Mouse (Mus musculus) midbrain, embryonic 14.5 days (tissue): Measurements from ENCODE around the gene Mien1. TPM values are rescaled to one million over a fixed set of nuclear protein-coding genes. Genes with fewer than 3 reads are reported as not detected.

Source experiments
- ATAC-seq: fragments of 200-750 bp; cut with Nextera tagmentation; 2 replicates; pipeline ENCODE4 v1.8.0; 2017; ENCODE audit warnings: moderate number of reproducible peaks, moderate library complexity; ENCODE audit not compliant: low FRiP score, low TSS enrichment
- DNase-seq: peaks from one replicate; pipeline ENCODE4 v3.0.0-alpha.2; 2015
- H3K27ac ChIP-seq: fragments of 300-500 bp; sonication (generic); replicated peaks from 2 replicates; pipeline ENCODE4 v1.5.1; 2014; ENCODE audit warnings: mild to moderate bottlenecking, low read depth, low read length, moderate library complexity
- H3K27me3 ChIP-seq: fragments of 300-500 bp; sonication (generic); 2 replicates; pipeline ENCODE4 v1.6.1; 2014; ENCODE audit warnings: low read length, control low read depth, mixed read lengths; ENCODE audit not compliant: control insufficient read depth, insufficient read depth
- H3K36me3 ChIP-seq: fragments of 300-500 bp; sonication (generic); 2 replicates; pipeline ENCODE4 v1.6.1; 2014; ENCODE audit warnings: low read length, control low read depth; ENCODE audit not compliant: control insufficient read depth, insufficient read depth
- H3K4me1 ChIP-seq: fragments of 300-500 bp; sonication (generic); 2 replicates; pipeline ENCODE4 v1.6.1; 2014; ENCODE audit warnings: mild to moderate bottlenecking, antibody characterized with exemption, low read length, control low read depth; ENCODE audit not compliant: control insufficient read depth, insufficient read depth
- H3K4me2 ChIP-seq: fragments of 300-500 bp; sonication (generic); 2 replicates; pipeline ENCODE4 v1.6.1; 2014; ENCODE audit warnings: mild to moderate bottlenecking, low read length, moderate library complexity
- H3K4me3 ChIP-seq: fragments of 300-500 bp; sonication (generic); replicated peaks from 2 replicates; pipeline ENCODE4 v1.5.1; 2014; ENCODE audit warnings: low read depth, low read length
- H3K9ac ChIP-seq: fragments of 300-500 bp; sonication (generic); replicated peaks from 2 replicates; pipeline ENCODE4 v1.6.1; 2014; ENCODE audit warnings: mild to moderate bottlenecking, low read length, moderate library complexity
- H3K9me3 ChIP-seq: fragments of 300-500 bp; sonication (generic); 2 replicates; pipeline ENCODE4 v1.6.1; 2016; ENCODE audit warnings: low read length, control low read depth, mixed read lengths; ENCODE audit not compliant: control insufficient read depth
- WGBS: fragments of 180-500 bp; shearing (Covaris S2); extraction: QIAGEN DNeasy Blood & Tissue Kit; methylation state at CpG from one replicate; pipeline ENCODE4 v1.1.7; 2014; 5-methylcytosine and 5-hydroxymethylcytosine counted together
- polyA plus RNA-seq: library from polyadenylated mRNA; unstranded; fragments of >200 nt; fragmentation: Nextera tagmentation; extraction: Ambion mirVana; gene quantifications from 2 replicates; pipeline ENCODE4 v1.2.1, GENCODE M21; 2014

The Mien1 gene
- polyA plus RNA-seq, 1 experiment from 2014 or later, result 225 TPM

DNA sequence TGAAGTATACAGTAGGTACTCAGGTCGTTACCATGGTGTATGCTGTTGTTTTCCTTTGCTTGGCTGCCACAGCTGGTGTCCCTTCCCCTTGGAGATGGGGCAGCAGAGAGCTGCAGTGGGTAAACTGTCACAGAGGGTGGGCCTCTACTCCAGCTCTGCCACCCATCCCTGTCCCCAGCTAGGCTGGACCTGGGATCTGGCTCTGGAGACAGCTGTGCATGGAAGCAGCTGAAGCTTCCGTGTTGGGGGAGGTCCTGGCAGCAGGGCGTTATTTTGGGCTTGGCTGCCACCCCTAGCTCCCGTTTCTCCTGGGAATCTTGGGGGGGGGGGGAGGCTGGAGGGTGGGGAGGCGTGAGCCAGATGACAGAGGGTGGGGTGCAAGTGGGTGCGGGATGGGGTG, 20.5 kb downstream of the Mien1 start:
- Histone ChIP-seq H3K9ac (no peak overlapping the region), H3K27me3 (no peaks in the 10 kb centered on the region)
- ATAC-seq, result no peak

DNA sequence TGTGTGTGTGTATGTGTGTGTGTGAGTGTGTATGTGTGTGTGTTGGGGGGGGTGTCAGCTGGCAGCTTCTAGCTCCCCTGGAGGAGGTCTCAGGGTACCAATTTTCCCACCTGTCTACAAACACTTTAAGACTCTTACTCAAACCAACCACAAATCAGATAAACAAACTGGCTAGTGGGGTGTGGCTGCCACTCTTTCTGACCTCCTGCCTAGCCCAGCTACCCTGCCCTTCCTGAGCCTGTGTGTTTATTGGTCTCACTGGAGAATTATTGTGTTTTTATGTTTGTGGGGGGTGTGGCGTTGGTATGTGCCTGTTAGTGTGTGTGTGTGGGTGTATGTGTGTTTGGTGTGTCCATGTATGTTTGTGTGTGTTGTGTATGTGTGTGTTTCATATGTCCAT, 21.7 kb downstream of the Mien1 start:
- no peak overlapping the region for H3K4me2 ChIP-seq
- H3K9me3 ChIP-seq, result no peaks in the 10 kb centered on the region
- no peak for ATAC-seq
- WGBS, result 95% methylated on average over 1 of the region's 1 CpGs
- H3K27ac ChIP-seq, result no peak overlapping the region
- no peaks in the 10 kb centered on the region for H3K36me3 ChIP-seq
- peaks cover 13% of the 10 kb centered on the region; the same call in 1 of the 2 replicates for H3K4me1 ChIP-seq
- no peak overlapping the region for H3K4me3 ChIP-seq
- DNase-seq, result no peak
- peaks cover 11% of the 10 kb centered on the region for H3K27me3 ChIP-seq
- H3K9ac ChIP-seq, result no peak overlapping the region

More for the DNA sequence above, 20.5 kb downstream of the Mien1 start:
- Histone ChIP-seq H3K4me3 (no peak overlapping the region), H3K27ac (no peak overlapping the region), H3K36me3 (no peaks in the 10 kb centered on the region), H3K4me1 (peaks cover 7% of the 10 kb centered on the region; the same call in 1 of the 2 replicates), H3K4me2 (no peak overlapping the region), H3K9me3 (no peaks in the 10 kb centered on the region)
- 74% methylated on average over 6 of the region's 6 CpGs for WGBS
- DNase-seq, result no peak

- H3K4me2 ChIP-seq, result 0 out of 2 replicates have a peak overlapping the region, but pooled peaks have one; percentile 94
- H3K27me3 ChIP-seq, result peaks cover 11% of the 10 kb centered on the region
- WGBS, result 41% methylated on average over 2 of the region's 2 CpGs
These were observed 24.6 kb downstream of the Mien1 start for GRCm38 (mm10) chr11:98414162-98414561.

DNA sequence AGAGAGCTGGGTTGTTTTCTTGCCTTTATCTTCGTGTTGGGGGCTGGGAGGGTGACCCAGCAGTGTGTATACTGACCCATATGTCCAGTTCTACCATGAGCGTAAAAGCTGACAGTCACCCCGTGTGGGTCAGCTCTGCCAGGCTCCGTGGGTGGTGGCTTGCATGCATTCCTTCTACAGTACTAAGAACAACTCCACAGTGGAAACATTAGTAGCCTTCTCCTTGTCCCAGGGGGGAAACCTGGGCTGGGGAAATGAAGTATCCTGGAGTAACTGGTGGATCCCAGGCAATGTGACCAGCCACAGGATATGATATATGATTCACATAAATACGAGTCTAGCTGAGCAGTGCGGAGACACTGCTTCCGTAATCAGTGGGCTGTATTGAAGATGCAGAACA, 25.1 kb downstream of the Mien1 start:
- H3K4me2 ChIP-seq, result peak overlapping the region; percentile 94
- no peak for DNase-seq
- H3K9me3 ChIP-seq, result no peaks in the 10 kb centered on the region
- 33% methylated on average over 7 of the region's 7 CpGs for WGBS
- no peak for ATAC-seq
- H3K9ac ChIP-seq, result no peak overlapping the region
- H3K4me3 ChIP-seq, result 0 out of 2 replicates have a peak overlapping the region, but pooled peaks have one; percentile 55
- H3K27ac ChIP-seq, result no peak overlapping the region
- H3K36me3 ChIP-seq, result no peaks in the 10 kb centered on the region
- H3K27me3 ChIP-seq, result peaks cover 11% of the 10 kb centered on the region
- H3K4me1 ChIP-seq, result peaks cover 13% of the 10 kb centered on the region

More at GRCm38 (mm10) chr11:98414162-98414561, 24.6 kb downstream of the Mien1 start:
- H3K9ac ChIP-seq, result no peak overlapping the region
- no peak overlapping the region for H3K27ac ChIP-seq
- H3K4me1 ChIP-seq, result peaks cover 13% of the 10 kb centered on the region
- H3K9me3 ChIP-seq, result no peaks in the 10 kb centered on the region
- H3K4me3 ChIP-seq, result 0 out of 2 replicates have a peak overlapping the region, but pooled peaks have one; percentile 55
- no peak for DNase-seq
- H3K36me3 ChIP-seq, result no peaks in the 10 kb centered on the region
- ATAC-seq, result no peak

DNA sequence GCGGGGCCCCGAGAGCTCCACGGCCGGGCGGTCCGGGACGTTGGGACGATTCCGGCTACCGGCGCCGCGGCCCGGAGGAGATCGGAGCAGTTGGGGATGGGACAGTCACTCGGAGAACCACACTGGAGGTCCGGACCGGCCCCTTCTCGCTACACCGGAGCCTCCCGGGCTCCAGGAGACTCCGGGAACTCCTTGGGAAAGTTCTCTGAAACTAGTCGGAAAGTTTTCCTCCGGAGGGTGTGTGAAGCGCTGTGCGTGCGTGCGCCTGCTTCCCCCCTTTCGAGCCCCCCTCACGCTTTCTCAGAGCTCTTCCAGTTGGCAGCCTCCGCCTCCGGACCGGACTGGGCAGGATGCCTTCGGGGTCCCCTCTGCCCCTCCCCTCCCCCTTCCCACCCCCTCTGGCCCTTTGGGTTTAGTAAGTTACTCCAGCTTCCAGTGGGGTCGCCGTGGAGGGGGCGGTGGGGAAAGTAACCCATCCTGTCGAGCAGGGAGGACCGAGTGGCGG, 25.9 kb downstream of the Mien1 start:
- Histone ChIP-seq H3K36me3 (no peaks in the 10 kb centered on the region), H3K27ac (peak overlapping the region; percentile 64), H3K9me3 (no peaks in the 10 kb centered on the region), H3K9ac (peak overlapping the region; percentile 57), H3K27me3 (peaks cover 11% of the 10 kb centered on the region), H3K4me3 (peak overlapping the region; percentile 55), H3K4me2 (peak overlapping the region; percentile 94), H3K4me1 (peaks cover 13% of the 10 kb centered on the region)
- peak; percentile 56 for DNase-seq
- under 1% methylated on average over 40 of the region's 40 CpGs for WGBS
- no peak for ATAC-seq

GRCm38 (mm10) chr11:98412273-98412796, 26.5 kb downstream of the Mien1 start, which contains the start of gene Erbb2:
TSS of gene Erbb2 (plus strand) at chr11:98412470.
- WGBS, result 0% methylated on average over 43 of the region's 49 CpGs
- H3K4me3 ChIP-seq, result peak within 1 kb of the TSS; percentile 55
- peak within 1 kb of the TSS; percentile 57 for H3K9ac ChIP-seq
- peak; percentile 76 for DNase-seq
- peak within 1 kb of the TSS; percentile 64 for H3K27ac ChIP-seq
- peaks cover 11% of the 10 kb centered on the region for H3K27me3 ChIP-seq
- H3K9me3 ChIP-seq, result no peaks in the 10 kb centered on the region
- ATAC-seq, result peak; percentile 46
- H3K36me3 ChIP-seq, result no peaks in the 10 kb centered on the region
- peaks cover 13% of the 10 kb centered on the region for H3K4me1 ChIP-seq
- peak within 1 kb of the TSS; percentile 94 for H3K4me2 ChIP-seq

GRCm38 (mm10) chr11:98409341-98409822, 29.4 kb downstream of the Mien1 start:
- Histone ChIP-seq H3K4me1 (peaks cover 13% of the 10 kb centered on the region), H3K9ac (no peak overlapping the region), H3K36me3 (no peaks in the 10 kb centered on the region), H3K27me3 (peaks cover 11% of the 10 kb centered on the region), H3K4me2 (peak overlapping the region; percentile 22), H3K4me3 (no peak overlapping the region), H3K27ac (no peak overlapping the region), H3K9me3 (no peaks in the 10 kb centered on the region)
- WGBS, result 4% methylated on average over 10 of the region's 10 CpGs
- ATAC-seq (0 out of 2 replicates have a peak, but pooled peaks have one; percentile 27), DNase-seq (peak; percentile 55)

DNA sequence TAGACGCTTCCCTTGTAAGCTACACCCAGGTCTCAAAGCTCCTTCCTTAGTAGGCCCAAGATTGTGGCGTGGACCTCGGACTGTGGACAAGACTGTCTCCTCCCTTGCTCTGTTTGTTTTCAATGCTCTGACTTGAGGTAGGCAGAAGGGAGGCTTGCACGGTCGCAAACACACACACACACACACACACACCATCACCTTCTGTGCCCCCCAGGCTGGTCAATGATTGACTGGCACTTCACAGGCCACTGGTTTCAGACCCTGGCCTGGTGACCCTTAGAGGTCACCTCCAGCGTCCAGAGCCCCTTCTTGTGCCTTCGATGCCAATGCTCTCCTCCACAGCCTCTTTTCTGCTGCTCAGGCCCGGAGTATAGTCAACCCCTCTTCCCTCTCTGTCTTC, 29.9 kb downstream of the Mien1 start:
- peaks cover 11% of the 10 kb centered on the region for H3K27me3 ChIP-seq
- peak overlapping the region; percentile 22 for H3K4me2 ChIP-seq
- DNase-seq (no peak), ATAC-seq (no peak)
- no peak overlapping the region for H3K9ac ChIP-seq
- no peak overlapping the region for H3K27ac ChIP-seq
- no peaks in the 10 kb centered on the region for H3K36me3 ChIP-seq
- H3K4me3 ChIP-seq, result no peak overlapping the region
- 50% methylated on average over 8 of the region's 8 CpGs for WGBS
- peaks cover 10% of the 10 kb centered on the region for H3K4me1 ChIP-seq
- H3K9me3 ChIP-seq, result no peaks in the 10 kb centered on the region

- H3K27me3 ChIP-seq, result no peaks in the 10 kb centered on the region
- no peak overlapping the region for H3K4me3 ChIP-seq
- H3K9ac ChIP-seq, result no peak overlapping the region
- no peak overlapping the region for H3K4me2 ChIP-seq
- no peak for DNase-seq
- ATAC-seq, result no peak
- WGBS, result 74% methylated on average over 6 of the region's 6 CpGs
- H3K36me3 ChIP-seq, result no peaks in the 10 kb centered on the region
- H3K27ac ChIP-seq, result no peak overlapping the region
- H3K4me1 ChIP-seq, result no peaks in the 10 kb centered on the region; the same call in 1 of the 2 replicates
- no peaks in the 10 kb centered on the region for H3K9me3 ChIP-seq
These were observed 32.2 kb downstream of the Mien1 start for GRCm38 (mm10) chr11:98406621-98407020.
